In the genomic region with DNA sequence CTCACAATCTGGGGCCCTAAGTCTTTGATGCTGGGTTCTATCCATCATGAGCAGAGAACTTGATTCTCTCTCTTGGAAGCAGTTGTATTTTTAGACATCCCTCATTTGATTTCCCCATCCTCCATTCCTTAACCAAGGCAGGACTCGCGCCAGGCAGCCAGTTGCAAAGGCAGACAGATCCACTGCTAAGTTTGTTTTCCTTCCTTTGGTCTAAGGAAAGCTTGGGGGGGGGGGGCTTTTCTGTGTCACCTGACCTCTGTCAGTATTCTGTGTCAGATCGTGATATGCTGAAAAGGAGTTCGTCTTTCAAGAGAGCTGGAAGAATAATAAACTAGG, we compare ENCODE assay signal across 9 mouse cellular contexts. TPM values are rescaled to one million over a fixed set of nuclear protein-coding genes. Genes with fewer than 3 reads are reported as not detected.
DNase-seq lines count a peak whose midpoint lies in the region; ATAC-seq and TF ChIP-seq lines count a peak whose summit lies in the region.
"Had no signal": no experiment of that assay in that cellular context is flagged by ENCODE, and none has a peak within 500 bp of the region (broad histone marks: within the 10 kb centered on the region; RNA-seq: fewer than 3 reads in every experiment).

No protein-coding gene starts in this region.

- H3K36me3 ChIP-seq in heart, embryonic 12.5 days, result no peaks in the 10 kb centered on the region
- H3K36me3 ChIP-seq in neural tube, embryonic 11.5 days (ENCODE audit: control insufficient read depth, insufficient read depth, low read length), result no peaks in the 10 kb centered on the region
- H3K36me3 ChIP-seq in limb, embryonic 12.5 days, result no peaks in the 10 kb centered on the region
- no peaks in the 10 kb centered on the region for H3K36me3 ChIP-seq in stomach, postnatal 0 days (ENCODE audit: control insufficient read depth, insufficient read depth, low read length)

- WGBS in heart, embryonic 12.5 days, result 9% methylated on average over 4 of the region's 4 CpGs
- WGBS in neural tube, embryonic 11.5 days, result 9% methylated on average over 4 of the region's 4 CpGs
- 8% methylated on average over 4 of the region's 4 CpGs for WGBS in limb, embryonic 12.5 days
- WGBS in stomach, postnatal 0 days, result 17% methylated on average over 4 of the region's 4 CpGs

- intact Hi-C loops in heart, postnatal 36 days (cut with DNase I), result no loop called here

- no peak overlapping the region for H3K27ac ChIP-seq in heart, embryonic 12.5 days (ENCODE audit: poor library complexity, severe bottlenecking)
- H3K27ac ChIP-seq in neural tube, embryonic 11.5 days (ENCODE audit: low read depth, low read length), result no peak overlapping the region
- H3K27ac ChIP-seq in limb, embryonic 12.5 days, result peak overlapping the region; percentile 54; the same call in 1 of the 2 replicates
- H3K27ac ChIP-seq in stomach, postnatal 0 days (replicated peaks), result no peak overlapping the region

- H3K4me3 ChIP-seq in heart, embryonic 12.5 days, result peak overlapping the region; percentile 52
- H3K4me3 ChIP-seq in neural tube, embryonic 11.5 days (ENCODE audit: low read depth, low read length), result peak overlapping the region; percentile 45
- H3K4me3 ChIP-seq in limb, embryonic 12.5 days (replicated peaks), result peak overlapping the region; percentile 60
- peak overlapping the region; percentile 39 for H3K4me3 ChIP-seq in stomach, postnatal 0 days (ENCODE audit: low read depth, low read length)

- no peaks in the 10 kb centered on the region for H3K9me3 ChIP-seq in heart, embryonic 12.5 days (replicated peaks)
- no peaks in the 10 kb centered on the region for H3K9me3 ChIP-seq in neural tube, embryonic 11.5 days (ENCODE audit: control insufficient read depth, low read length)
- H3K9me3 ChIP-seq in limb, embryonic 12.5 days, result no peaks in the 10 kb centered on the region
- no peaks in the 10 kb centered on the region for H3K9me3 ChIP-seq in stomach, postnatal 0 days (ENCODE audit: control insufficient read depth, low read length)

- peaks cover 71% of the 10 kb centered on the region for H3K27me3 ChIP-seq in heart, embryonic 12.5 days (replicated peaks)
- peaks cover 25% of the 10 kb centered on the region for H3K27me3 ChIP-seq in neural tube, embryonic 11.5 days (ENCODE audit: control insufficient read depth, insufficient read depth, low read length)
- H3K27me3 ChIP-seq in limb, embryonic 12.5 days, result peaks cover 76% of the 10 kb centered on the region
- H3K27me3 ChIP-seq in stomach, postnatal 0 days (ENCODE audit: control insufficient read depth, insufficient read depth, low read length), result peaks cover 27% of the 10 kb centered on the region
- H3K27me3 ChIP-seq: CH12.LX had no signal

- no peak for TF ChIP-seq EP300 in stomach, postnatal 0 days (optimal IDR thresholded peaks at IDR 0.05)

- no peak for DNase-seq in heart, postnatal 36 days
- no peak for DNase-seq in neural tube, embryonic 11.5 days (ENCODE audit: low spot score)
- no peak for DNase-seq in neural tube, embryonic 10.5 days (ENCODE audit: extremely low spot score, low spot score)
- no peak for DNase-seq in stomach, postnatal 0 days (ENCODE audit: low spot score)
- DNase-seq in thymus, postnatal 36 days, result no peak
- DNase-seq in adrenal gland, postnatal 25 days, result no peak

- H3K4me1 ChIP-seq in heart, embryonic 12.5 days (replicated peaks), result peaks cover 35% of the 10 kb centered on the region
- H3K4me1 ChIP-seq in neural tube, embryonic 11.5 days (ENCODE audit: control insufficient read depth, insufficient read depth, low read length), result peaks cover 7% of the 10 kb centered on the region; the same call in 1 of the 2 replicates
- H3K4me1 ChIP-seq in limb, embryonic 12.5 days (replicated peaks), result peaks cover 35% of the 10 kb centered on the region
- H3K4me1 ChIP-seq in stomach, postnatal 0 days (replicated peaks; ENCODE audit: control insufficient read depth, insufficient read depth), result peaks cover 6% of the 10 kb centered on the region; the same call in 1 of the 2 replicates

- H3K4me2 ChIP-seq in heart, embryonic 12.5 days, result peak overlapping the region; percentile 82
- H3K4me2 ChIP-seq in neural tube, embryonic 11.5 days (ENCODE audit: low read depth), result peak overlapping the region; percentile 86
- peak overlapping the region; percentile 82 for H3K4me2 ChIP-seq in limb, embryonic 12.5 days
- H3K4me2 ChIP-seq in stomach, postnatal 0 days (replicated peaks; ENCODE audit: low read depth), result peak overlapping the region; percentile 67

- ATAC-seq in heart, embryonic 12.5 days (ENCODE audit: insufficient number of reproducible peaks, low FRiP score), result no peak
- ATAC-seq in neural tube, embryonic 11.5 days (ENCODE audit: insufficient read depth, low FRiP score, low TSS enrichment), result no peak
- ATAC-seq in limb, embryonic 12.5 days (ENCODE audit: insufficient number of reproducible peaks, insufficient read depth, low FRiP score, low TSS enrichment, low read depth), result no peak
- ATAC-seq in stomach, postnatal 0 days (ENCODE audit: low FRiP score, low TSS enrichment), result no peak

- TF ChIP-seq CTCF in stomach, postnatal 0 days (IDR thresholded peaks at IDR 0.05; ENCODE audit: low read depth), result no peak

- H3K9ac ChIP-seq in heart, embryonic 12.5 days, result peak overlapping the region; percentile 29; the same call in 1 of the 2 replicates
- H3K9ac ChIP-seq in neural tube, embryonic 11.5 days (ENCODE audit: low read length), result peak overlapping the region; percentile 65
- H3K9ac ChIP-seq in limb, embryonic 12.5 days (replicated peaks), result peak overlapping the region; percentile 67; the same call in 1 of the 2 replicates
- no peak overlapping the region; the same call in 1 of the 2 replicates for H3K9ac ChIP-seq in stomach, postnatal 0 days (ENCODE audit: low read length)

RNA-seq across cellular contexts. Expression of gene Tmem200c, which starts 11.4 kb away (rescaled TPM):
- polyA plus RNA-seq in heart, embryonic 12.5 days (2016; fragmentation: Nextera tagmentation; extraction: Ambion mirVana), result 0.17 and 0.32 TPM in 2 replicates
- total RNA-seq in heart, postnatal 36 days (2021), result not detected
- 1.1 and 2.2 TPM in 2 replicates for polyA plus RNA-seq in neural tube, embryonic 11.5 days (2014; fragmentation: Nextera tagmentation; extraction: Ambion mirVana)
- polyA plus RNA-seq in limb, embryonic 12.5 days (2016; fragmentation: Nextera tagmentation; extraction: Ambion mirVana), result 3.5 and 4.3 TPM in 2 replicates
- 0.15 and 0.16 TPM in 2 replicates for polyA plus RNA-seq in stomach, postnatal 0 days (2015; fragmentation: Nextera tagmentation; extraction: Ambion mirVana)
- 0.57 and 1.0 TPM in 2 replicates for total RNA-seq in adrenal gland, postnatal 25 days (2021)
- total RNA-seq: CH12.LX had no signal
